Mouse (Mus musculus) liver, embryonic 12.5 days (tissue): ENCODE results near the gene Cyb561. TPM values are rescaled to one million over a fixed set of nuclear protein-coding genes. Genes with fewer than 3 reads are reported as not detected.

Experiments
- ATAC-seq: fragments of 200-750 bp; cut with Nextera tagmentation; 2 replicates; pipeline ENCODE4 v1.8.0; 2017; ENCODE audit warnings: moderate number of reproducible peaks, mild to moderate bottlenecking, moderate library complexity
- H3K27ac ChIP-seq: fragments of 300-500 bp; sonication (generic); 2 replicates; pipeline ENCODE4 v1.5.1; 2016; ENCODE audit warnings: mild to moderate bottlenecking
- H3K27me3 ChIP-seq: fragments of 300-500 bp; sonication (generic); replicated peaks from 2 replicates; pipeline ENCODE4 v1.6.1; 2016; ENCODE audit warnings: mild to moderate bottlenecking, moderate library complexity
- H3K36me3 ChIP-seq: fragments of 300-500 bp; sonication (generic); 2 replicates; pipeline ENCODE4 v1.6.1; 2016; ENCODE audit warnings: mild to moderate bottlenecking, moderate library complexity
- H3K4me1 ChIP-seq: fragments of 300-500 bp; sonication (generic); 2 replicates; pipeline ENCODE4 v1.6.1; 2016
- H3K4me2 ChIP-seq: fragments of 300-500 bp; sonication (generic); 2 replicates; pipeline ENCODE4 v1.6.1; 2016; ENCODE audit warnings: mild to moderate bottlenecking, moderate library complexity
- H3K4me3 ChIP-seq: fragments of 300-500 bp; sonication (generic); 2 replicates; pipeline ENCODE4 v1.5.1; 2016; ENCODE audit warnings: mild to moderate bottlenecking, moderate library complexity
- H3K9ac ChIP-seq: fragments of 300-500 bp; sonication (generic); 2 replicates; pipeline ENCODE4 v1.6.1; 2016; ENCODE audit warnings: mild to moderate bottlenecking, moderate library complexity
- H3K9me3 ChIP-seq: fragments of 300-500 bp; sonication (generic); replicated peaks from 2 replicates; pipeline ENCODE4 v1.6.1; 2016; ENCODE audit warnings: mild to moderate bottlenecking, moderate library complexity
- WGBS: fragments of 180-500 bp; shearing (Covaris S2); methylation state at CpG from one replicate; pipeline ENCODE4 v1.1.7; 2016; ENCODE audit not compliant: insufficient replicate concordance; 5-methylcytosine and 5-hydroxymethylcytosine counted together
- polyA plus RNA-seq: library from polyadenylated mRNA; unstranded; fragments of >200 nt; fragmentation: Nextera tagmentation; extraction: Ambion mirVana; gene quantifications from 2 replicates; pipeline ENCODE4 v1.2.1, GENCODE M21; 2016

Gene Cyb561
- polyA plus RNA-seq, 1 experiment from 2014 or later, result 1.9 TPM

- H3K27ac ChIP-seq, result no peak overlapping the region
- 19% methylated on average over 1 of the region's 1 CpGs for WGBS
- no peaks in the 10 kb centered on the region for H3K9me3 ChIP-seq
- no peak for ATAC-seq
- no peak overlapping the region for H3K4me3 ChIP-seq
- no peak overlapping the region for H3K4me2 ChIP-seq
- no peak overlapping the region for H3K9ac ChIP-seq
- H3K4me1 ChIP-seq, result peaks cover 2% of the 10 kb centered on the region; the same call in 1 of the 2 replicates
- H3K36me3 ChIP-seq, result no peaks in the 10 kb centered on the region
- H3K27me3 ChIP-seq, result peaks cover 88% of the 10 kb centered on the region
Observed at GRCm38 (mm10) chr11:105969516-105969915, 16.4 kb upstream of the Cyb561 start.

DNA sequence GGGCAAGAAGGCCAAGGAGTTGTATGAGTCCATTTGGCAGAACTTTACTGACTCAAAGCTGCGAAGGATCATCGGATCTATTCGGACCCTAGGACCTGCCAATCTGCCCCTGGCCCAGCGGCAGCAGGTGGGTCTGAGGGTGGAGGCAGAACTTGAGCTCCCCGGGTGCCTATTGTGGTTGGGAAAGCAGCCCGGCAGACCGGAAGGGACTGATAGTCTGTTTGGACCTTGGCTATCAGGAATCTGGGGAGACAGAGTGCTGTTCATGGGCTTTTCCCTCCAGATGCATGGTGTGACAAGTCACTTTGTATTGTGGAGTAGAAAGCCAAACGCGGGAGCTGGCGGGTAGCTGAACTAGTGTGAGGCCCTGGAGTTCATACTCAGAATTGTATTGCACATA is 15.8 kb upstream of the Cyb561 start:
- WGBS, result 40% methylated on average over 10 of the region's 10 CpGs
- H3K27me3 ChIP-seq, result peaks cover 85% of the 10 kb centered on the region
- no peak overlapping the region for H3K4me2 ChIP-seq
- ATAC-seq, result no peak
- no peak overlapping the region for H3K4me3 ChIP-seq
- H3K27ac ChIP-seq, result no peak overlapping the region
- H3K36me3 ChIP-seq, result no peaks in the 10 kb centered on the region
- no peaks in the 10 kb centered on the region for H3K9me3 ChIP-seq
- no peak overlapping the region for H3K9ac ChIP-seq
- H3K4me1 ChIP-seq, result peaks cover 2% of the 10 kb centered on the region; the same call in 1 of the 2 replicates

GRCm38 (mm10) chr11:105967741-105968574 is 14.8 kb upstream of the Cyb561 start, which contains the start of gene Ace:
Gene Ace (plus strand): TSS chr11:105967945.
- WGBS, result 1% methylated on average over 69 of the region's 76 CpGs
- Histone ChIP-seq H3K4me3 (peak within 1 kb of the TSS; percentile 51), H3K36me3 (no peaks in the 10 kb centered on the region), H3K27me3 (peaks cover 75% of the 10 kb centered on the region), H3K4me1 (peaks cover 2% of the 10 kb centered on the region; the same call in 1 of the 2 replicates), H3K9ac (0 out of 2 replicates have a peak within 1 kb of the TSS, but pooled peaks have one; percentile 12), H3K9me3 (no peaks in the 10 kb centered on the region), H3K4me2 (peak within 1 kb of the TSS; percentile 69), H3K27ac (no peak within 1 kb of the TSS)
- no peak for ATAC-seq

GRCm38 (mm10) chr11:105966288-105966687 is 13.2 kb upstream of the Cyb561 start:
- WGBS, result 51% methylated on average over 4 of the region's 4 CpGs
- H3K9ac ChIP-seq, result no peak overlapping the region
- H3K4me2 ChIP-seq, result no peak overlapping the region
- ATAC-seq, result no peak
- no peak overlapping the region for H3K27ac ChIP-seq
- no peaks in the 10 kb centered on the region for H3K9me3 ChIP-seq
- no peak overlapping the region for H3K4me3 ChIP-seq
- H3K27me3 ChIP-seq, result peaks cover 65% of the 10 kb centered on the region
- H3K36me3 ChIP-seq, result no peaks in the 10 kb centered on the region
- H3K4me1 ChIP-seq, result peaks cover 2% of the 10 kb centered on the region; the same call in 1 of the 2 replicates

GRCm38 (mm10) chr11:105964691-105965090 is 11.6 kb upstream of the Cyb561 start:
- H3K27me3 ChIP-seq, result peaks cover 56% of the 10 kb centered on the region
- H3K4me2 ChIP-seq, result no peak overlapping the region
- WGBS, result 49% methylated on average over 5 of the region's 5 CpGs
- peaks cover 6% of the 10 kb centered on the region for H3K4me1 ChIP-seq
- no peak for ATAC-seq
- H3K9ac ChIP-seq, result no peak overlapping the region
- no peak overlapping the region for H3K4me3 ChIP-seq
- H3K36me3 ChIP-seq, result no peaks in the 10 kb centered on the region
- H3K9me3 ChIP-seq, result no peaks in the 10 kb centered on the region
- no peak overlapping the region for H3K27ac ChIP-seq

DNA sequence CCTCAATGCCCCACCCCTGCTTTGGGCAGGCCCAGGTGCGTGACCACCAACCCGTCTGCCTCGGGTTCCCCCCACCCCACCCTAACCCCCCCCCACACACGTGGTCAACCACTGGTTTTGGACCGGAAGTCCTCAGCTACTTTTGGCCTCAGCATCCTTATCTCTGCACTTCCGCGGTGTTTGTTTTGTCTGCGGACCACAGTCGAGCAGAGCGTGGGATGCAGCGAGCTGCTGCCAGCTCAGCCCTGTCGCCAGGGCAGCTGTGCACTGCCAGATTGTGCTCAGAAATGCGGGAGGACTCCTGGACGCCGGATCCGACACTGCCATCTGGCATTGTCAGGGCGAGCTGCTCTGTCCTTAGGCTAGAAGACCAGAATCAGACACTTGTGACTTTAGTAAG is 6.2 kb upstream of the Cyb561 start:
- peaks cover 8% of the 10 kb centered on the region for H3K4me1 ChIP-seq
- H3K9me3 ChIP-seq, result no peaks in the 10 kb centered on the region
- H3K27me3 ChIP-seq, result peaks cover 37% of the 10 kb centered on the region
- ATAC-seq, result no peak
- H3K27ac ChIP-seq, result no peak overlapping the region
- peak overlapping the region; percentile 35 for H3K4me2 ChIP-seq
- H3K36me3 ChIP-seq, result no peaks in the 10 kb centered on the region
- H3K9ac ChIP-seq, result no peak overlapping the region
- no peak overlapping the region for H3K4me3 ChIP-seq
- 9% methylated on average over 17 of the region's 17 CpGs for WGBS

DNA sequence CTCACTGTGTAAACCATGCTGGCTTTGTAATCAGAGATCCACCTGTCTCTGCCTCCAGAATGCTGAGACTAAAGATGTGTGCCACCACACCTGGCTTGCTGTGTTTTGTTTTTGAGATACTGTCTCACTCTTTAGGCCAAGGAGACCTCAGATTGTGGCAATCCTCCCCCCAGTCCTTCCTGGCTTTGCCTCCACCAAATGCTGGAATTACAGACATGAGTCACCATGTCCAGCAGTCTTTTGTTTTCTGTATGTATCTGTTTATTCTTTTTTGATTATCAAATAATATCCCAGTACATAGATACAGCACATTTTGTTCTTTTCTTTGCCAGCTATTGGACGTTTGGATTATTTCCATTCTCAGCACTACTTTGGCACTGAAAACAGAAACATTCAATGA is 5.4 kb upstream of the Cyb561 start:
- Histone ChIP-seq H3K4me2 (no peak overlapping the region), H3K4me1 (peaks cover 8% of the 10 kb centered on the region), H3K27me3 (peaks cover 37% of the 10 kb centered on the region), H3K9me3 (no peaks in the 10 kb centered on the region), H3K36me3 (no peaks in the 10 kb centered on the region), H3K9ac (no peak overlapping the region), H3K27ac (no peak overlapping the region), H3K4me3 (no peak overlapping the region)
- no peak for ATAC-seq
- WGBS, result 30% methylated on average over 1 of the region's 1 CpGs

GRCm38 (mm10) chr11:105957501-105957900 is 4.4 kb upstream of the Cyb561 start:
- Histone ChIP-seq H3K9ac (no peak overlapping the region), H3K4me3 (no peak overlapping the region), H3K4me1 (peaks cover 8% of the 10 kb centered on the region), H3K27me3 (peaks cover 42% of the 10 kb centered on the region), H3K9me3 (no peaks in the 10 kb centered on the region), H3K27ac (no peak overlapping the region), H3K36me3 (no peaks in the 10 kb centered on the region), H3K4me2 (no peak overlapping the region)
- ATAC-seq, result no peak
- 42% methylated on average over 6 of the region's 6 CpGs for WGBS

GRCm38 (mm10) chr11:105955815-105956430 is 2.8 kb upstream of the Cyb561 start:
- Histone ChIP-seq H3K9me3 (no peaks in the 10 kb centered on the region), H3K9ac (no peak overlapping the region), H3K4me3 (no peak overlapping the region), H3K27ac (no peak overlapping the region), H3K4me1 (peaks cover 8% of the 10 kb centered on the region), H3K4me2 (no peak overlapping the region), H3K36me3 (no peaks in the 10 kb centered on the region), H3K27me3 (peaks cover 45% of the 10 kb centered on the region)
- ATAC-seq, result no peak
- 83% methylated on average over 28 of the region's 28 CpGs for WGBS

DNA sequence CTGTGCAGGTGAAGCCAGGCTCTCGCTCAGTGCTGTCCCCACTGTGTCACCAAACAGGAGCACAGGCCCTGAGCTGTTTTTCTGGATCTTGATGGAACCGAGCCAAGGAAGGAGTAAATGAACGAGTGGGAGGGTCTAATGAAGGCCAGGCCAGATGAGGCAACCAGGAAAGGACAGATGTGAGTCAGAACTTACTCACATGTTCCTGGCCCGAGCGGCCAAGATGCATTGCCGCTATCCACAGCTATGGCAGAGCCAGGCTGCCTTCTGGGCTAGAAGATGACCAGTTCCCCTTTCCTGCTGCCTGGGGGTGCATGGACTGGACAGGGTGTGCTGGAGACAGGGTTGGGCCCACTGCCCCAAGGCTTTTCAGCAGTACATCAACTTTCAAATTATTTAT is 266 bp upstream of the Cyb561 start:
- Histone ChIP-seq H3K4me3 (no peak overlapping the region), H3K27ac (no peak overlapping the region), H3K9me3 (no peaks in the 10 kb centered on the region), H3K36me3 (no peaks in the 10 kb centered on the region), H3K27me3 (peaks cover 40% of the 10 kb centered on the region), H3K9ac (no peak overlapping the region), H3K4me2 (no peak overlapping the region), H3K4me1 (no peaks in the 10 kb centered on the region)
- 56% methylated on average over 6 of the region's 6 CpGs for WGBS
- no peak for ATAC-seq

DNA sequence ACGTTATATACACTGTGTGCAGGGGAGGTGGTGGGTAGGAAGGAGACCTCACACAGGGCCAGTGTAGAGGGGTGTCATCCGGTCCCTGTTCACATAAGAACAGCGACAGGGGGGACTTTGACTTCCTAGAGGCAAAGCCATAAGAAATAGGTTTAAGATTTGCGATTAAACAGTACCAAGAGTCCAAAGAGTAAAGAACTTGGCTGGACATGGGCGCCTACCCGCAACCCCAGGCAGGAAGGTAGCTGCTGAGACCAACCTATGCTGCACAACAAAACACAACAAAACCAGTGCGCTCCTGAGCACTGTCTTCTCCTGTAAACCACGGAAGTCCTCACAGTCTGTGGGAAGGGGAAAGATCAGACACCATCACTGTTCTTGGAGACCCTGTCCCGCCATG is 1.0 kb downstream of the Cyb561 start:
- no peak overlapping the region for H3K9ac ChIP-seq
- H3K36me3 ChIP-seq, result no peaks in the 10 kb centered on the region
- no peak overlapping the region for H3K4me2 ChIP-seq
- H3K9me3 ChIP-seq, result no peaks in the 10 kb centered on the region
- WGBS, result 65% methylated on average over 9 of the region's 9 CpGs
- H3K27me3 ChIP-seq, result peaks cover 37% of the 10 kb centered on the region
- no peak overlapping the region for H3K4me3 ChIP-seq
- peaks cover 2% of the 10 kb centered on the region; the same call in 1 of the 2 replicates for H3K4me1 ChIP-seq
- ATAC-seq, result no peak
- H3K27ac ChIP-seq, result no peak overlapping the region

DNA sequence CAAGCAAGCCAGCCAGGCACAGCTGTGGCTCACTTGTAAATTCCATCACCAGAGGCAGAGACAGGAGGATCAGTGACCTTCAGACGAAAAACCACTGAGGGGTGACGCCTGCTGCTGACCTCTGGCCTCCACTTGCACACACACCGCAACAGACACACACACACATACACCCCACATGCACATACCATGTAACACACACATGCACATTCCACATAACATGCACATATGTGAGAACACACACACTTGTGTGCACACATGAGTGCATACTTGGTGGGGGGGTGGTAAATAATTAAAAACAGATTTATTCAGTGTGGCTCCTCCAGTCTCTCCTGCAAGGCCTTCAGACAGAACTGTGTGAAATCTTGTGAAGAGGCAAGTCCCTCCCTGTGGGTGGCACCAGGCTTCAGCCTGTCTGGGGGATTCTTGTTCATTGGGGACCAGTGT is 1.5 kb downstream of the Cyb561 start:
- Histone ChIP-seq H3K36me3 (no peaks in the 10 kb centered on the region), H3K9ac (no peak overlapping the region), H3K4me1 (peaks cover 7% of the 10 kb centered on the region), H3K9me3 (no peaks in the 10 kb centered on the region), H3K4me2 (no peak overlapping the region), H3K27me3 (peaks cover 32% of the 10 kb centered on the region), H3K4me3 (no peak overlapping the region), H3K27ac (no peak overlapping the region)
- ATAC-seq, result no peak
- WGBS, result 48% methylated on average over 3 of the region's 3 CpGs
